Mouse (Mus musculus) retina, embryonic 14.5 days (tissue): ENCODE measurements around the gene Mtrex.

Experiments
- DNase-seq: peaks from one replicate; pipeline ENCODE4 v3.0.0-alpha.2; 2015; ENCODE audit warnings: low spot score

Gene Mtrex

GRCm38 (mm10) chr13:112823911-112824648 lies 103.1 kb downstream of the Mtrex start:
- DNase-seq: no peak

- no peak for DNase-seq
Observed at GRCm38 (mm10) chr13:112823236-112823910, 103.8 kb downstream of the Mtrex start.

DNA sequence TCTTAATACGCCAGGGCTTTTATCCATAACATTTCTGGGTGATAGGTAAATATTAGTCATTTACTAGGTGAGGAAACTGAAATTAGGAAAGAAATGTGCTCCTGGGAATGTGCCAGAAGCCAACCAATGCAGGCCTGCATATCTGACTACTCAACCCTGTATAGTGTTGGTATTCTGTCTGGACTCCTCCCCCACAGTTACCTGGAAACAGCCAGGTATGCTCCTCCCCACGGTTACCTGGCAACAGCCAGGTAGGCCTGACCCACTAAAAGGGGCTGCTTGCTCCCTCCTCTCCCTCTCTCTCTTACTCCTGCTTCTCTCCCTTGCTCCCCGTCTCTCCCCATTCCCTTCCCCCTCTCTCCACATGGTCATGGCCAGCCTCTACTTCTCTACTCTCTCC lies 104.8 kb downstream of the Mtrex start:
- no peak for DNase-seq

- DNase-seq: no peak
Observed at GRCm38 (mm10) chr13:112818125-112818524, 109.1 kb downstream of the Mtrex start.
